19 mouse cellular contexts compared by ENCODE assay signal in genomic region chr11:112818651-112819270, GRCm38 (mm10). TPM values are rescaled to one million over a fixed set of nuclear protein-coding genes. Genes with fewer than 3 reads are reported as not detected.
A peak's percentile ranks its signal among the peaks of the same experiment; 100 is the strongest.
DNase-seq lines count a peak whose midpoint lies in the region; ATAC-seq and TF ChIP-seq lines count a peak whose summit lies in the region.
"Had no signal": no experiment of that assay in that cellular context is flagged by ENCODE, and none has a peak within 500 bp of the region (broad histone marks: within the 10 kb centered on the region; RNA-seq: fewer than 3 reads in every experiment).

No protein-coding gene starts in this region.

- no peak for ATAC-seq in liver, embryonic 11.5 days (replicated peaks; ENCODE audit: low FRiP score)
- ATAC-seq in hindbrain, postnatal 0 days: no peak; the same call in 1 of the 2 replicates
- no peak for ATAC-seq in heart, embryonic 12.5 days (ENCODE audit: insufficient number of reproducible peaks, low FRiP score)

- DNase-seq in embryo, embryonic 11 days: peak; percentile 26
- DNase-seq in embryo, embryonic 10 days (ENCODE audit: low spot score): no peak
- peak; percentile 72 for DNase-seq in liver, adult 2 months (ENCODE audit: extremely low read depth, low read depth, low spot score)
- DNase-seq in liver, embryonic 11.5 days (ENCODE audit: low spot score): no peak
- DNase-seq in NIH3T3 (ENCODE audit: low read depth): peak; percentile 33
- no peak for DNase-seq in hindbrain, postnatal 0 days (ENCODE audit: low spot score)
- no peak for DNase-seq in heart, postnatal 10 days
- DNase-seq: adrenal gland, adult 8-10 months; gastrocnemius, postnatal 36 days; heart, postnatal 14 days; kidney, adult 11 months; kidney, postnatal 10 days; lung, postnatal 36 days; thymus, postnatal 25 days had no signal

- H3K79me2 ChIP-seq in liver, adult 2 months (ENCODE audit: control insufficient read depth, insufficient read depth, low read length): no peaks in the 10 kb centered on the region

- H3K27ac ChIP-seq in liver, adult 2 months (replicated peaks; ENCODE audit: insufficient read depth, low read depth, low read length): no peak overlapping the region
- no peak overlapping the region for H3K27ac ChIP-seq in liver, embryonic 11.5 days (ENCODE audit: low read depth, low read length)
- H3K27ac ChIP-seq in hindbrain, postnatal 0 days: peak overlapping the region; percentile 56; the same call in 1 of the 2 replicates
- no peak overlapping the region for H3K27ac ChIP-seq in heart, embryonic 12.5 days (ENCODE audit: poor library complexity, severe bottlenecking)
- H3K27ac ChIP-seq: liver, embryonic 14.5 days; midbrain, embryonic 12.5 days; neural tube, embryonic 12.5 days had no signal

- H3K4me2 ChIP-seq in liver, embryonic 11.5 days: no peak overlapping the region
- 0 out of 2 replicates have a peak overlapping the region, but pooled peaks have one; percentile 11 for H3K4me2 ChIP-seq in hindbrain, postnatal 0 days (ENCODE audit: low read depth, low read length)
- H3K4me2 ChIP-seq in heart, embryonic 12.5 days: no peak overlapping the region
- H3K4me2 ChIP-seq: midbrain, embryonic 12.5 days; neural tube, embryonic 12.5 days had no signal

- intact Hi-C loops in heart, postnatal 10 days (cut with DNase I): no loop called here

- H3K4me3 ChIP-seq in liver, adult 2 months (ENCODE audit: insufficient read depth, low read depth, low read length): no peak overlapping the region
- H3K4me3 ChIP-seq in liver, embryonic 11.5 days (ENCODE audit: low read depth, low read length): no peak overlapping the region
- no peak overlapping the region for H3K4me3 ChIP-seq in hindbrain, postnatal 0 days (ENCODE audit: low read length)
- no peak overlapping the region for H3K4me3 ChIP-seq in heart, embryonic 12.5 days
- H3K4me3 ChIP-seq: midbrain, embryonic 12.5 days; neural tube, embryonic 12.5 days had no signal

- 23% methylated on average over 7 of the region's 7 CpGs for WGBS in liver, adult 2 months
- WGBS in liver, embryonic 11.5 days: 48% methylated on average over 7 of the region's 7 CpGs
- WGBS in hindbrain, postnatal 0 days: 36% methylated on average over 7 of the region's 7 CpGs
- 42% methylated on average over 7 of the region's 7 CpGs for WGBS in heart, embryonic 12.5 days

- no peaks in the 10 kb centered on the region for H3K27me3 ChIP-seq in liver, adult 2 months (ENCODE audit: control insufficient read depth, insufficient read depth, low read length)
- H3K27me3 ChIP-seq in liver, embryonic 11.5 days (replicated peaks; ENCODE audit: control insufficient read depth, insufficient read depth, low read length): no peaks in the 10 kb centered on the region
- no peaks in the 10 kb centered on the region for H3K27me3 ChIP-seq in hindbrain, postnatal 0 days (ENCODE audit: insufficient read depth, low read length)
- H3K27me3 ChIP-seq in heart, embryonic 12.5 days (replicated peaks): no peaks in the 10 kb centered on the region
- H3K27me3 ChIP-seq: midbrain, embryonic 12.5 days; neural tube, embryonic 12.5 days had no signal

- H3K36me3 ChIP-seq in liver, adult 2 months (ENCODE audit: control insufficient read depth, insufficient read depth, low read length): no peaks in the 10 kb centered on the region
- H3K36me3 ChIP-seq in liver, embryonic 11.5 days (ENCODE audit: control insufficient read depth, insufficient read depth, low read length): no peaks in the 10 kb centered on the region
- H3K36me3 ChIP-seq in hindbrain, postnatal 0 days (ENCODE audit: insufficient read depth, low read length): no peaks in the 10 kb centered on the region
- no peaks in the 10 kb centered on the region for H3K36me3 ChIP-seq in heart, embryonic 12.5 days
- H3K36me3 ChIP-seq: midbrain, embryonic 12.5 days; neural tube, embryonic 12.5 days had no signal

- no peaks in the 10 kb centered on the region for H3K9me3 ChIP-seq in liver, embryonic 11.5 days (ENCODE audit: control insufficient read depth, low read length)
- no peaks in the 10 kb centered on the region for H3K9me3 ChIP-seq in hindbrain, postnatal 0 days (ENCODE audit: low read length)
- no peaks in the 10 kb centered on the region for H3K9me3 ChIP-seq in heart, embryonic 12.5 days (replicated peaks)
- H3K9me3 ChIP-seq: midbrain, embryonic 12.5 days; neural tube, embryonic 12.5 days had no signal

- no peak for TF ChIP-seq CTCF in liver, adult 2 months (IDR thresholded peaks at IDR 0.05; ENCODE audit: low read depth, low read length)
- TF ChIP-seq CTCF in hindbrain, postnatal 0 days (IDR thresholded peaks at IDR 0.05; ENCODE audit: low read depth): no peak

- no peak for TF ChIP-seq POLR2A in liver, adult 2 months (IDR thresholded peaks at IDR 0.05; ENCODE audit: extremely low read depth, insufficient read depth, low read length)

- peaks cover 22% of the 10 kb centered on the region for H3K4me1 ChIP-seq in liver, adult 2 months (ENCODE audit: control insufficient read depth, insufficient read depth, low read length)
- no peaks in the 10 kb centered on the region for H3K4me1 ChIP-seq in liver, embryonic 11.5 days (replicated peaks; ENCODE audit: control insufficient read depth, insufficient read depth, low read length)
- peaks cover 7% of the 10 kb centered on the region for H3K4me1 ChIP-seq in hindbrain, postnatal 0 days (ENCODE audit: insufficient read depth, low read length)
- 0 out of 2 replicates have a peak, but pooled peaks cover 6% of the 10 kb centered on the region for H3K4me1 ChIP-seq in heart, embryonic 12.5 days (replicated peaks)

- no peak overlapping the region for H3K9ac ChIP-seq in liver, adult 2 months (ENCODE audit: low read depth, low read length)
- H3K9ac ChIP-seq in liver, embryonic 11.5 days (ENCODE audit: low read depth, low read length): no peak overlapping the region
- H3K9ac ChIP-seq in hindbrain, postnatal 0 days (replicated peaks; ENCODE audit: low read length): no peak overlapping the region
- H3K9ac ChIP-seq in heart, embryonic 12.5 days: no peak overlapping the region
- H3K9ac ChIP-seq: liver, embryonic 14.5 days; midbrain, embryonic 12.5 days; neural tube, embryonic 12.5 days had no signal

RNA-seq across cellular contexts. Expression of gene Sox9, which starts 36.7 kb away (rescaled TPM):
- 0.18 and 0.34 TPM in 2 replicates for total RNA-seq in liver, adult 2 months (2014; rRNA removed)
- polyA plus RNA-seq in liver, adult 2 months (2012; rRNA removed): 1.8 and 2.5 TPM in 2 replicates
- 10.8 and 11.7 TPM in 2 replicates for polyA plus RNA-seq in liver, embryonic 11.5 days (2014; fragmentation: Nextera tagmentation; extraction: Ambion mirVana)
- 11.7 and 16.7 TPM in 2 replicates for total RNA-seq in hindbrain, postnatal 0 days (2014; rRNA removed)
- 45.5 and 47.9 TPM in 2 replicates for polyA plus RNA-seq in hindbrain, postnatal 0 days (2015; fragmentation: Nextera tagmentation; extraction: Ambion mirVana)
- polyA plus RNA-seq in heart, embryonic 12.5 days (2016; fragmentation: Nextera tagmentation; extraction: Ambion mirVana): 57.9 and 58.6 TPM in 2 replicates
- total RNA-seq in heart, postnatal 10 days (2021): 1 to 10 TPM; 6.5 to 6.7 TPM
- total RNA-seq: MEL had no signal

Comparison
In these comparisons a context has a peak if more than half of its experiments do, and no peak if none do; other contexts are left out.
1. DNase-seq: peak in embryo, embryonic 11 days (single experiment), liver, adult 2 months (single experiment) and NIH3T3 (single experiment); none in embryo, embryonic 10 days (single experiment), liver, embryonic 11.5 days (single experiment), hindbrain, postnatal 0 days (single experiment) and heart, postnatal 10 days (0 of 2).